Mouse (Mus musculus) kidney, adult 8-10 months (tissue): ENCODE measurements around the gene Lpin2.

ENCODE experiments used
- DNase-seq, 2 experiments: peaks; one replicate each; pipeline ENCODE4 v3.0.0; 2022

Gene Lpin2

DNA sequence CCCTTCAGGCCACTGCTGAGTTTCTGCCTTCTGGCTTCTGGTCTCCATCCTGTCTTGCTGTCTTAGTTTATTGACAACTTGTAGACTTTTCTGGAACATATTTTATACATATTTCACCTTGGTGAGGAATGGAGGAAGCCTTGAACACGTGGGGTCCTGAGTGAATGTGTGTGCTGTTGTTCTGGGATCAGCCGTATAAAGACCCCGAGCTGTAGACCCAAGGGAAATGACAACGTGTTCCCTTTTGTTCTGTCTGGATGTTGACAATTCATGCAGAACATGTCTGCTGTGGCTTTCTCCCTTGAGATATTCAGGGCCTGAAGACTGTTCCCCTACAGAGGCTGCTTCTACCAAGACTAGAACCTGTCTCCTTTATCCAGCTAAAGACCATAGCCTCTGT is 5.0 kb upstream of the Lpin2 start:
- DNase-seq, result no peak

DNA sequence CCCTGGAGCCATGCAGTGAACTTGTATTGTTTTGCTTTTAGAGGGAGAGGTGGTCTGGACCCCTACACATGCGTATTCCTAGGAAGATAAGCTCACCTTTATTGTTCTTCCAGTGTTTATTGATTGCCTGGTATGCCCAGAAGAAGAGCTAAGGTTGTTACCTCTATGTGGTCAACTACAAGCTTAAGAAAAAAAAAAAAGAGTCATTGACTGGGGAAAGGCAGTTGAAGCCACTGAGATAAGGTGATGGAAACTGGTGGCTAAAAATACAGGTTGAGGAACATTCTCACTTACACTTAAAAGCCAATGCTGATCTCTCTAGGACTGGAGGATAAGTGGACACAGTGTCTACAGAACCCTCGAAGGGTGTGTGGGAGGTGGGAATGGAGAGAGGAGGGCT is 4.4 kb upstream of the Lpin2 start:
- DNase-seq, result no peak

DNA sequence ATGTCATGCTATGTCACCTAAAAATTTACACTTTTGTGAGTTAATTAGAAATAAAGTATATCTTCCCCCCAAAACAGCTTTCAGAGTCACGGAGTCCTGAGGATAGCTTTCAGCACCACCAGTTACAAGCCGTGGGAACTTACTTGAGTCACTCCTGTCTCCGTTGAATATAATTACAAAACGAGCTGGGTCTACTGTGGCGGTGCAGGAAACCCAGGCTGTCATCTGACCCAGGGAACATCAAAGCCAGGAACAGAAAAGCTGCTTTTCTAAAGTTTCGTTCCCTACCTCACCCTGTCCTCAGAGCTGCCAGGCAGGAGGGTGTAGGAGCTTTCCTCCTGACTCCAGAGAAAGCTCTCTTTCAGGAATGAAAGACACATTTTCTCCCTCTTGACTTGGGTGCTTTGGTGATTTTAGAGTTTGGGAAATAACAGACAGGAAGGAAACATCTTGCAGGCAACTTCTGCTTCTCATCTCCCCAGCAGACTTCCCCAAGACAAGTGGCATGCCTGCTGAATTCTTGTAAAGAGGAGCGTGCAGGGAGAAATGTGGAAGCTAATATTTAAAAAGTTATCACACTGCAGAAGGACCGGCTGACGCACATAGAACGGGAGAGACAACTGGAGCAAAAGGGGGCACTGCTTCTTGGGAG is 3.7 kb upstream of the Lpin2 start:
- DNase-seq, result no peak

DNA sequence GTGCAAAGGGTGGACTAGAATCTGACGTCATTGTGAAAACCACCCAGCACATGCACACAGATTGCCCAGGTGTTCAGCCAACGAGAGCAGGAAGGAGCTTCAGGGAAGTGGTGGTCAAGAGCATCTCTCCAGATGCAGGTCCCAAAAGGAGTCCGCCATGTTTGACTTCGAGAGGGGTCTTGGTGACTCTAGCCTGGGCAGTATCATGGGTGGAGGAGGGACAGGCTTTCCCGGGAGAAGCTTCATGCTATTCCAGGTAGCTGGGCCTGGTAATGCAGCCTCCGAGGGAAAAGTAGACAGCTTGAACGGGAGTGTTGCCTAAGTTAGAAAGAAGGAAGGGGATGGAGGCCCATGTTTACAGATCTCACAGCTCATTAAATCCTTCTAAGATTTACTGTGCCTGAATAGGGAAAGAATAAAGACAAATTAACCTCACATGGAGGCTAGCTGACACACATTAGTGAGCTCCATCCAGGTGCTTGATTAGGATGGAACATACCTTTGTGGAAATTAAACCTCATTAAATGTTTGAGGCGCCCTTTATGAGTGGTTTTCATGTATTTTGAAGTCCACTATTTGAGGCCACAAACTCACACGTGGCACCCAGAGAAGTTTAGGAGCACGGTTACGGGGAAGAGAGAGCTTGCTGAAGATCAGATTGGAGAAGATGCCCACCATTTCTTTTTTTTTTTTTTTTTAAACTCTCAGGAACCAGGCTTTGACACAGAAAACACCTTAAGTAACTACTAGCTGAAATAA is 2.6 kb upstream of the Lpin2 start:
- no peak for DNase-seq

DNA sequence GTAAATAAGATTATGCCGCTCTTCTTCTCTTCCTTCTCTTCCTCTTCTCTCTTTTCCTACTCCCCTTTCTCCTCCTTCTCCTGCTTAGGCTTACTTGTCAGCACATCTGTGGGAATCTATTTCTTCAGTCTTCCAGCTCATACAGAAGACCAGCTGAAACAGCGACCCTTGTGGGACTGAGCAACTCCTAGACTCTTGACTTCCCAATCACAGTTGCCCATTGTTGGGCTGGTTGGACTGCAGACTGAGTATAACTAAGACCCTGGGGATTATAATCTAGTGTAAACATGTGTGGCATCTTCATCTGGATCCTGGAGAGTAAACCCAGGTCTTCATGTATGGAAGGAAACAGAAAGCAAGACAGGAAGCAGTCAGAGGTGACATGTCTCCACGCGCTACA is 1.8 kb upstream of the Lpin2 start:
- DNase-seq, result no peak

DNA sequence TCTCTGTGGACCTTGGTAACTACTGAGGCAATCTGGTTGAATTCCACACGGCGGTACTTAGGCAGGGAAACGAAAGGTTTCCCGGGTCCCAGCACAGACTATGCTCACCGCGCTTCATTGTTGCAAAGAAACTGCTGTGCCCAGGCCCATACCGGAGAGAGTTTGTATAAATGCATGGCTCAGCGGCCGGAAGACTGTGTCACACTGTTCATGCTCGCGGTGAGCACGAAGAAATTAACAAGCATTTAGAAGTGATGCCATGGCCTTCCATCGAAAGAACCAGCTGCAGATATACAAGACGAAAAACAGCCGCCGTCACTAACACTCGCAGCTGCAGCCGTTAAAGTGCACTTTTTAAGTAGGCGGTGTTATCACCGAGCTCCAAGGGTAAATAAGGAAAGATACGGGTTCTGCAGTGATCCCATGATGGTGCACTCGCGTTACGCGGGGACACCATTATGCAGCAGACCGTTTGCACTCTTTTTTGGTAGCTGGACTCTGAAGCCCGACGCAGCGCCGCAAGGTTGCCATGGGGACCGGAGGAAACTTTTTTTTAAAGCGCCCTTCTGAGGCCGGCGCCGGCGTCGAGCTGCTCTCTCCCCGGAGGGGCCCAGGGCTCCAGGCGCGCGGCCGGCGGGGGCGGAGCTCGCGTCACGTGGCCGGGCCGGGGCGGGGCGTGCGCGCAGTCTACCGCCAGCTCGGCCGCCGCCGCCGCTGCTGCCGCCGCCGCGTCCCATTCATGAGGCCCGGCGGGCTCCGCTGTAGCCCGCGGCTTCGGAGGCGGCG is 704 bp downstream of the Lpin2 start:
- DNase-seq, result peak; percentile 92 to 93

DNA sequence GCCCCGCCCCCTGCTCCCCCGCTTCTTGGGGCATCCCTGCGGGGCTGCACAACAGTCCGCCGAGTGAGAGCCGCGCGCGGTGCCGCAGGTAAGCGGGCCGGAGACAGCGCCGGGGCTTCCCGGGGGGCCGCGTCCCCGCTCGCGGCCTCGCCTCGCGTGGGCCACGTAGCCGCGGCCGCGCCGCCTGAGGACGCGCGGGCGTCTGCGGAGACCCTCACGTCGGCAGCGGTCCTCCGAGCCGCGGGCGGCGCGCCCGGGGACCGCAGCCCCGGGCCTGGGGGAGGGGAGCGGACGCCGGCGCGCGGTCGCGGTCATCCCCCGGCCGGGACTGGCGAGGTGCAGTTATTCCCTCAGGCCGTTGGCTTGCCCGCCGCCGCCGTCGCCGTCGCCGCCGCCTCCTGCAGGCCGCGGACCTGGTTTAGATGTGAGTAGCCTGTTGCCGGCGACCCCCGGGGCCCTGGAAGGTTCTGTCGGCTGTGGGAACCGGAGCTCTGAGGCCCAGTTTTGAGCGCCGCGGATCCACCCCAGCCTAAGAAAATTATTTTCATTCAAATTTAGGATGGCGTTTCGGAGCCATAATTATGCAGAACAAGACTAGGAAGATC is 1.4 kb downstream of the Lpin2 start:
- DNase-seq, result no peak

DNA sequence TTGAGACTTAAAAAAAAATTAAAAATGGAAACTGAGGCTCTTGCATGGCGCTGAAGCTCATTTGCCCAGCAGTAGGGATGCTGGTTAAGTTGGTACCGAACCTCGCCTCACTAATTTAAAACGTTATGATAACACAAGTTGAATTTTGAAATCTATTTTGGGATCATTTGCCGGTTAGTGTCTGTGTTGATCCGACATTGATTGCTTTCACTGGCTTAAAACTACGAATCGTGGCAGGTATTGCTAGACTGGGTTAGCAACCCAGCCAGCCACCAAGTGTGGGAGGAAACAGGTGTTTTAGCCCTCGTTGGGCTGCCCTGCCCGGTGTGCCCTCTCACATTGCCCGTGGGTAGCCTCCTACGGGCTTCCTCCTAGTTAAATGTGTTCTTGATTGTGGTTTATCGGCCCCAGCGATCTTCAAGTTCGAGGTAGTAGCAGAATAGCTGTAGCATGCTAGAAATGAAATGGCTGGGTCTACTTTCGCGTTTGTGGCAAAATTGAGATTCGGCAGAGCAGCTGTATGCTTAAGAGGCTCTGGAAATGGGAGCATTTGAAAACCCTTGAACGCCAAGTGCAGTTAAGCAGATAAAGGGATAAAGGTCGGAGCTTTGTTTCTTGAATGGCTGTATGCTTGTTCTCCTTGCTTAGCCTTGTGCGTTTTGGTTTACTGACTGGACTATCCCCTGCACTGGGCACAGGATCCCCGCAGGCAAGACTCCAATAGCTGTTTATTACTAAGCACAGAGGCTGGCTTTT is 2.2 kb downstream of the Lpin2 start:
- DNase-seq, result peak; percentile 62 to 65

DNA sequence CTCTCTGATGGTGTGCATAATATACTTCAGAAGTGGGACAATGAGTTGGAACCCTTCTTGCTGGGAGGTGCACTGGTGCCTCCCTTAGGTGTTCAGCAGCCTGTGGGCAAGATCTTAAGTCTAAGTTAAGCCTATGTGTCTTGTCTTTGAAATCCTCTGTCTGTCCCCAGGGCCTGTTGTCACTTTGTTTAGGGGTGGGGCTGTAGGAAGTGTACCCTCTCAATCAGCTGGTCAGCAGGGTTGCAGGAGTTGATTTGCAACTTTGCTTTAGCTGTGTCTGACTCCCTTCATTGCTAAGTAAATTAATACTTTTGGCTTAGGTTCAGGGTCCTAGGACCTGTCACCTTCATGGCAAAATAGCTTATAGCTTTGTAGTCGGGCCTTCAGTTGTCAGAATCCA is 3.0 kb downstream of the Lpin2 start:
- DNase-seq, result no peak

DNA sequence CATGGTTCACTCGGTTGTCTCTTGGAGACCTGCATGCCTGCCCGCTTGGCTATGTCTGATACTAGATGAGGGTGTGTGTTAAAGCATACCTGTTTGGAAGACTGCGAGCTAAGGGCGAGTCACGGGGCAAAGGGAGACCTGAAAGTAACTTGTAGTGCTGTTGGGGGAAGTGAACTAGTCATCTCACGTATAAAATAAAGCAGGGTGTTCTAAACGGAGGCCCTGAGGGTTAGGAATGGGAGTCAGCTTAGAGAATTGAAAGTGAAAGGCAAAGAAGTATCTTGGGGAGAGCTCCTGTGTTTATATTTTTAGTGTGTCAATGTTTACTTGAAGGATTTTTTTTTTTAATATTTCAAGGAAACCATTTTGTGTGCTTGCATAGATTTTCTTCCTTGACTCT is 8.2 kb downstream of the Lpin2 start:
- DNase-seq, result no peak

DNA sequence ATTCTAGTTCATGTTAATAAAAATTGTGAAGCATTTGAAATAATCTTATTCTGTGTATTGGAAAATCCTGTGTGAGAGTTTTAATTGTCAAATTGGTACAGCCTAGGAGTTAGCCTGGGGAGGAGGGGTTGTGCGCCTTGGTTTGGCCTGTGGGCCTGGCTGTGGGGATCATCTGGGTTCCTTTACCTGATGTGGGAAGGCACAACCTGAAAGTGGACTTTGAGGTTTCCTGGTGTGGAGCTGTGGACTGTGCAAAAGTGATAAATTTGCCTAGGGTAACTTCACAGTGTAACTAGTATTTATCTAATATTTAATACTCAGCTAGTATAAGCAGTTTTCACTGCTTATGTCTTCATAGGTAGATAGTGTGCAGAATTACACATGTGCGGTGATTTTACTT is 8.7 kb downstream of the Lpin2 start:
- DNase-seq, result no peak

DNA sequence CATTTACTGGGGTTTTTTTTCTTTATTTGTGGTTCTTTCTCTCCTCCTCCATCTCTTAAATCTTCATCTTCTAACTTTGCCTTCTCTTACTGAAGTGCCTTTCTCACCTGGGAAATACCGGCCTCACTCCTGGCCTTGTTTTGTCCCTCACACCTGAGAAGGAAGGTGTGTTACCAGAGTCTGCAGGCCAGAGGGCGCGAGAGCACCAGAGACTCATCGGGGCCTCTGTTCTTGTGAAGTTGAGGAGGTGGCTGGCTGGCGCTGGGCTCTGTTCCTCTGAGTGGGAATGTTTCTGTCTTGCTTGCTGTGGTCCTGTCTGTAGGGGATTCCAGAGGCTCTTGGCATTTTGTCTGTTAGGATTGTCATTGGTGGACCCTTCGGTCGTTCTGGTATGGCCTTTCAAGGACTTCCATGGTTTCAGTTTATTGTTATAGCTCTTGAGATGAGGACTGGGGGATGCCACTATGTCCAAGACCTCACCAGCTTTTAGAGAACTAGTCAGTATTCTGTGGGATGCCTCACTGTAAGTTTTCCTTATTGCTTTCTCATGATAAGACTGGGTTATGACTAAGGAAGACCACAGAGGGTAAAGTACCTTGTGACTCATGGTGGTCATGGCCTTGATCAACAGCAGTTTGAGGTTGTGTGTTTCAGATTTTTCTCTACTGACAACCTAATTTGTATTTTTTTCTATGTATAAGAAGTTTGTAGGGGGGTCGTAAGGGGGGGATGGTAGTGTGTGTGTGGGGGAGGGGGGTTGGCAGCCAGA is 9.5 kb downstream of the Lpin2 start:
- DNase-seq, result no peak

DNA sequence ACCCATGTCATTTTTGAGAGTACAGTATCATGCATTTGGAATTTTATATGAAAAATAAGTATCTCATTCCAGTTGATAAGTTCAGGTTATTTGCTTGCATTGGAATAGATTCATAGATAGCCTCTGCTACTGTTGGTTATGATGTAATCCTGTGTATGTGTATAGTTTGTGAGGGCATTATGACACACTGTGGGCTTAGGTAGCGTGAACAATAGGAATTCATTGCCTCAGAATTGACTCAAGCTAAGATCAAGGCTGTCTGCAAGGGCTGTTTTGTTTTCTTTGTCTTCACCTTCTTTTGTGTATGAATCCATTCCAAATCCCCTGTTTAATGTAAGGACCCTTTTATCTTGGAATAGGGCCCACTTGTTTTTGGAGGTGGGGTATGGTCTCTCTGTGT is 10.7 kb downstream of the Lpin2 start:
- DNase-seq, result no peak

DNA sequence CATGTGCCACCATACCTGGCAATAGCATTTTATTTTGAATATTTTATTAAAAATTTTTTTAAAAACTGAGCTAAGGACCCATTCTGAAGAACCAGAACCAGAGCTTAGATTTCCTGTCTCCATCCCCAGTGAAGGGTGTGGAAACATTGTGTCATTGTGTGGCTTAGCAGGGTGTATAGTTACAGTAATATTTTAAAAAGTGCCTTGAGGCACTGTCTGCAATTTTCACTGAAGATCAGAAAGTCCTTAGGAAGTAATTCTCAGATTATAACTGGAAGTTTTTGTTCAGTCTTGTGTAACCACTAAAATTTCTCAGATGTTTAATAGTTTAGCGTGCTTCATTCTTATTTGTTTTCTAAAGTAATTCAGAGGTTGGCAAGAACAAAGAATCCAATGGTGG is 11.1 kb downstream of the Lpin2 start:
- DNase-seq, result no peak

DNA sequence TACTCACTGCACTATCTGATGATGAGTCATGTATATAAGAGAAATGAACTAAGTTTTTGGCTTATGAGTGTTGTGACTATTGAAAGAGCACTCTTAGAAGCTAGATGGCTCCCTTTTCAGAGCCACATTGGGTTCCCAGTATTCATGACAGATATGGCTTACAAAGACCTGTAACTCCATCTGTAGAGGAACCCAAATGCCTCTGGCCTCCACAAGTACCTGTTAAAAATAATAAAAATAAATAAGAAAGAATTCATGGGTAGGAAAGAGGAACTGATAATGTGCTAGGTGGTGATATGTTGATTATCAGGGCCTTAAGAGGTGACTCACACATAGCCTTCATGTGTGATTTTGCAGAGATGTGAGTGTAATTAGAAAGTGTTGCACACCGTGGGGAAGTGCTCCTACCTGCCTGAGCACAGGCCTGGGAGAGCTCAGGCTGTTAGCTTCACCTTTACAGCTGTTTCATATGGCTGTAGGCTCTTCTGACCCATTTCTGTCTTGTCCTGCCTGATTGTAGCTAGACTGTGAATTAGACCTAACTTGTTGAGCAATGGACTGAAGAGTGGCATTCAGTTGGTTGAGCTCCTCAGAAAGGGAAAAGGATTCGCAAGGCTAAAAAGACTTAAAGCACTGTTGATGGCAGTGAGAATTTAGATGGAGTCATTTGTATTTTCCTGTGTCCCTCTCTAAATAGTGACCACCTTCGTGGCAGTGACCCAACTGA is 12.7 kb downstream of the Lpin2 start:
- no peak for DNase-seq

DNA sequence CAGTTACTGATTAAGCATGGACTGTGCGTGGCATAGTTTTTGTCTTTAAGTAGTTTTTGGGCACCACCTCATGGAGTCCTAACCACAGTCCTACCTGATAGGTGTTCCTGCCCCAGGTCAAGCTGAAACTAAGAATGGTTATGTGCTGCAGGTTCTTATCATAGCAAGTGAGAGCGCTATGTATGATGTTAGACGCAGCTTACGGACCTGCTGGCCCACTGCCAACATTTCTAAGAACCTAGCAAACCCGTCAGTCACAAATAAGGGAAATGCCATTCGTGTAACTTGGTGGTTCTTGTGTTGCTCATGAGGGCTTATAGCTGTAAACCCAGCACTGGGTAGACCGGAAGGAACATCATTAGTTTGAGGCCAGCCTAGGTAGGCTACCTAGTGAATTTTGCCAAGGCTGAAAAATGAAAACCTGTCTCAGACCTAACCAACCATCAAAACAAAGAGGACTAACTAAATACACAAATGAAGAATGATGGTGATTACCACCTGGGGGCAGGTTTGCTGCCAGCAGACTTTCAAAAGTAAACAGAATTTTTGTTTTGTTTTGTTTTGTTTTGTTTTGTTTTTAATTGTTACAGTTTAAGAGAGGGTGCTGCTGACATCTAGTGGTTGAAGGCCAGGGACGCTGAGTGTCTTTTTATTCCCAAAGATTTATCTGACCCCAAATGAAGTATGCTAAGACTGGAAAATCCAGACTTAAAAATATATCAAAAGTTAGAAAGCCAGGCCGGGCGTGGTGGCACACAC is 13.5 kb downstream of the Lpin2 start:
- peak; percentile 53 to 61 for DNase-seq

DNA sequence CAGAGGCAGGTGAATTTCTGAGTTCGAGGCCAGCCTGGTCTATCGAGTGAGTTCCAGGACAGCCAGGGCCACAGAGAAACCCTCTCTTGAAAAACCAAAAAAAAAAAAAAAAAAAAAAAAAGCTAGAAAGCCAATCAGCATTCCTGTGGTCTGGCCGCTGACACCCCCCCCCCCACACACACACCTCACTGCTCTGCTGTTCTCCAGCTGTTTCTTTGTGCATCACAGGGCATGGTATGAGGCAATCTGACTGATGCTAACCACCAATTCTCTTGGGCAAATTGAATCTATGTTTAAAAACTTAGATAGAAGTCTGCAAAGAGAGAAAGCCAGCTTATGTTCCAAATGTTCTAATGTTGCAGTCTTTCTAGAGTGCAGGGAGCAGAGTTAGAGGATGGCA is 14.1 kb downstream of the Lpin2 start:
- DNase-seq, result no peak

DNA sequence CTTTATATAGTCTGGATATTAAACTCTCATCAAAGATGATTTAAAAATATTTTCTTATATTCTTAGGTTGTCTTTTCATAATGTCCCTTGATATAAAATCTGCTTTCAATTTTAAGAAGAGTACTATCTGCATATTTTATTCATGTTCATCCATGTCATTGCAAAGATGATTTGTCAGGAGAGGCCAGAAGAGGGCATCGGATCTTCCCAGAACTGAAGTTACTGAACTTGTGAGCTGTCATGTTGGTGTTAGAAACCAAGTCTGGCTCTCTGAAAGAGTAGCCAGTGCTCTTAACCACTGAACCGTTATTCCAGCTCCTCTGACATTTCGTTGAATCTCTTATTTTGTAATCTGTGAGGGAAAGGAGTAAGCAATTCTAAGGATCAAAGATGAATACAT is 17.0 kb downstream of the Lpin2 start:
- no peak for DNase-seq

DNA sequence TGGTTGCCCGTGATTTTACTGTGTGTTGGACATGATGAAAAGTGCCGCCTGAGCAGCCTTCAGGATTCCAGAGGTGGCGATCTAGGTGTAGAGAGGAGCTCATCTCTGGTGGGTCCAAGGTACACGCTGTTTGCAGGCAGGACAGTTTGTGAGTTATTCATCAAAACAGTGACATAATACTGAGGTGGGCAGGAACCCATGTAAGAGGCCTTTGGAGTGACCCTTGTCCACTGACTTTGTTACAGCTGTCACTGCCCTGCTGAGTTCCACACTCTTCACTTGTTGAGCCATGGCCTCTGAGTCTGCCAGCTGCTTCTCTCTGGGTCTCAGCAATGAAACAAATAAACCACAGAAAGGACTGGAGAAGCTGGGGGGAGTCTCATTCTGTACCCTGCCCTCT is 19.8 kb downstream of the Lpin2 start:
- peak; percentile 75 to 87 for DNase-seq

DNA sequence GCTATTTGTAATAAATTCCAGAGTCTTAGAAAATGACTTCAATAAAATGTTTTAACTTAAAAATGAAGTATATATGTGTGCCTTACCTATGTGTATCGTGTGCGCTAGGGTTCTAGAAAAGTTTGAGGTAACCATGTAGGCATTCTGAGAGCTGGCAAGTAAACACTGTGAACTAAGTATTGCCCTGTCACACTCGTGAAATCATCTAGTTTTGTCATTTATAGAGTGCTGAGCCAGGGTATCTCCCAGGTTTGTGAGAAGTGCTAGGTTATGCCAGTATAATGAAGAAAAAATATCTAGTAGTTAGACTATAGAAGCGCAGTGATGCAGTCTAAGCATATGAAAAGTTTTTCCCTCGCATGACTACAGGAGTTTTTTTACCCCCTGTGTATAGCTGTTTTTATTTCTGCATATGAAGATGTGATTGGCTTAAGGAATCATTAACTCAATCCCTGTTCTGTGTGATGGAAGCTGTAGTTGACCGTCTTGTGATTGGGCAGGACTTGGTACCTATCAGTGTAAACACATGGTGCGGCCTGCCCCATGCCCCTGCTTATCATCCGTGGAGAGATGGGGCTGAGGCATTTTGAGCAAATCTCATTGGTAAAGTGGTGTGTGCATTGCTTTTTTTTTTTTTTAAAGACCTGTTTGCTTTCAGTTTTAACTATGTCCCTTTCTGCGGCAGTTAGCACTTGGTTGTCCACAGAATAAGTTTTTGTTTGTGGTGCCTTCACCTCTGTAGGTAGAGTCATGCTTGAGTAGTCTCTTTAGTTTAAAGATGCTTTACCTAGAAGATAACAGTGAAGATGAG is 21.8 kb downstream of the Lpin2 start:
- no peak for DNase-seq
